Mouse (Mus musculus) layer of hippocampus, adult 11-12 months (tissue): Measurements from ENCODE around the gene Clstn2.
A peak's percentile ranks its signal among the peaks of the same experiment; 100 is the strongest.

ENCODE experiments used
- DNase-seq: peaks from one replicate; pipeline ENCODE4 v3.0.0; 2022; ENCODE audit warnings: low spot score

Gene Clstn2

GRCm38 (mm10) chr9:98032573-98033272 lies at the start of gene Clstn2:
Gene Clstn2 (minus strand): TSS chr9:98033181.
- DNase-seq = peak; percentile 72

- no peak for DNase-seq
These were observed 34.8 kb upstream of the Clstn2 start for GRCm38 (mm10) chr9:98067767-98068166.

GRCm38 (mm10) chr9:98061646-98062045 lies 28.7 kb upstream of the Clstn2 start:
- no peak for DNase-seq

- DNase-seq = no peak
These were observed 24.3 kb upstream of the Clstn2 start for GRCm38 (mm10) chr9:98057291-98057690.

GRCm38 (mm10) chr9:98051343-98051742 lies 18.4 kb upstream of the Clstn2 start:
- no peak for DNase-seq

- no peak for DNase-seq
These were observed 383 bp upstream of the Clstn2 start for GRCm38 (mm10) chr9:98033273-98033855.

- DNase-seq = no peak
These were observed 946 bp downstream of the Clstn2 start for GRCm38 (mm10) chr9:98031898-98032572.

- peak; percentile 54 for DNase-seq
These were observed 2.3 kb downstream of the Clstn2 start for GRCm38 (mm10) chr9:98030715-98031114.

- no peak for DNase-seq
These were observed 7.4 kb downstream of the Clstn2 start for GRCm38 (mm10) chr9:98025548-98025947.

- no peak for DNase-seq
These were observed 9.9 kb downstream of the Clstn2 start for GRCm38 (mm10) chr9:98023069-98023468.

GRCm38 (mm10) chr9:98019876-98020275 lies 13.1 kb downstream of the Clstn2 start:
- no peak for DNase-seq

- DNase-seq = peak; percentile 63
These were observed 14.3 kb downstream of the Clstn2 start for GRCm38 (mm10) chr9:98018687-98019086.

- no peak for DNase-seq
These were observed 16.4 kb downstream of the Clstn2 start for GRCm38 (mm10) chr9:98016576-98016975.

- DNase-seq = no peak
These were observed 36.6 kb downstream of the Clstn2 start for GRCm38 (mm10) chr9:97996349-97996748.

GRCm38 (mm10) chr9:97995723-97996122 lies 37.3 kb downstream of the Clstn2 start:
- DNase-seq = no peak

- DNase-seq = no peak
These were observed 40.9 kb downstream of the Clstn2 start for GRCm38 (mm10) chr9:97992131-97992530.

- no peak for DNase-seq
These were observed 55.6 kb downstream of the Clstn2 start for GRCm38 (mm10) chr9:97977339-97977738.

GRCm38 (mm10) chr9:97974801-97975347 lies 58.1 kb downstream of the Clstn2 start:
- peak; percentile 40 for DNase-seq

GRCm38 (mm10) chr9:97966691-97967090 lies 66.3 kb downstream of the Clstn2 start:
- DNase-seq = peak; percentile 55

GRCm38 (mm10) chr9:97957508-97957907 lies 75.5 kb downstream of the Clstn2 start:
- DNase-seq = no peak

- no peak for DNase-seq
These were observed 76.4 kb downstream of the Clstn2 start for GRCm38 (mm10) chr9:97956407-97957106.

- no peak for DNase-seq
These were observed 79.1 kb downstream of the Clstn2 start for GRCm38 (mm10) chr9:97953746-97954359.
